Mouse (Mus musculus): ENCODE results near the gene Cd93.

Gene Cd93

DNA sequence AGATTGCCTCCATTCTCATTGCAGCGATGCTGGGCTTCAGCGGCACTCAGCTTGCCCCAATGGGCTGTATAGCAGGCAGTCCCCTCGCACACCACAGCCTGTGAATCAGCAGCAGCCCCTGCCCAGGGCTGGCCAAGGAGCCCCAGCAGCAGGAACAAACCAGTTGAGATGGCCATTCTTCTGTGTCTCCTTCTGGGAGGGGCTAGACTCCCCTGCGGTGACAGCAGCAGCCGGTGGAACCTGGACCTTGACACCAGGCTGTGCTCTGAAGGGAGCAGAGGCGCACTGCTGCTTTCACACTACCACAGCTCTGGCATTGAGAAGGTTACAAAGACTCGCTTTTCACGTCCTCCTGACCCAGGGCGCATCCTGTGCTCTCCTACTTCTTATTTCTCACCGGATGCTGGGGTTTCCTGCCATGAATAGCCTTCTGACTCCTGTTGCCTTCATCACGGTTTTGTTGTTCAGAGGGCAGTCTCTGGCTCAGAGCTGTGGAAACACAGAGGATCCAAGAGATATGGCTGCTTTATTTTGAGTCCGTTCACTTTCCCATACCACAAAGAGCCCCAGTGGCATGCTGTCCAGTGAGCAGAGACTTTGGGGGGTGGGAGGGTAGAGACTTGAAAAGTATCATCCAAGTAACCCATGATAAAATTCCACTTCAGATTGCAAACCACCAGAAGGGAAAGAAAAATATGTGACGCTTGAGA, at the start of gene Cd93:
Cd93 (minus strand) TSS at position 315 of the 710 bp plus-strand sequence.
- DNase-seq: no peak

DNA sequence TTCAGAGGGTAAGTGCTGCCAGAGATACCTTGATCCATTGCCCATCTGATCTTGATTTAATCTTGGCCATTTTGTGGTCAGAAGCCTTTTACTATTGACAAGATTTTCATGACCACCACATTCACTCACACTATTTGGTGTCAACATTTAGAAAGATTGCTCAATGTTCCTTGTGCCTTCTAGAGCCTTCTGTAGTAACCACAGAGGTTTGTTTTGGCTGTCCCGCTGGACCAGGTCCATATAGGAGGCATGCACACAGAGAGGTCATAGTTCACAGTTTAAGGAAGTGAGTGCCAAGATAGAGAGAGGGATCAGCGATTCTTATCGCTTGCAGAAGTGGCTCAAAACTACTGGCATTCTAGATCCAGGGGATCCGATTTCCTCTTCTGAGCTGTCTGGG, 48.7 kb upstream of the Cd93 start:
- DNase-seq: peak; percentile 53

- no peak for DNase-seq
These were observed 46.8 kb upstream of the Cd93 start for GRCm38 (mm10) chr2:148490150-148490549.

DNA sequence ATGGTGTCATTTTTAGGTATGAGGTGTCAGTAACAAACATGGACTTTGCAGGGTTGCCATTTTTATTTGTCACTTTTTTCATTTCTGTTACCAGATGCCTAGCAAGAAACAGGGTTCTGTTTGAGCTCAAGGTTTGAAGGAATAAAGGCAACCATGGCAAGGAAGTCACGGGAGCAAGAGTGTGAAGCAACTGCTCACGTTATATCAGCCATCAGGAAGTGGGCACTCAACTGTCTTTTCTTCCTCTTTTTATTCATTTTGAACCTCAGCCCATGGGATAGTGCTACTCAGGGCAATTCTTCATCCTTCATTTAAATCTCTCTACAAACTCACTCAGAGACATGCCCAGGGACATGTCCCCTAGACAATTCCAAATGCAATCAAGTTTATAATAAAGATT, 45.5 kb upstream of the Cd93 start:
- DNase-seq: no peak

DNA sequence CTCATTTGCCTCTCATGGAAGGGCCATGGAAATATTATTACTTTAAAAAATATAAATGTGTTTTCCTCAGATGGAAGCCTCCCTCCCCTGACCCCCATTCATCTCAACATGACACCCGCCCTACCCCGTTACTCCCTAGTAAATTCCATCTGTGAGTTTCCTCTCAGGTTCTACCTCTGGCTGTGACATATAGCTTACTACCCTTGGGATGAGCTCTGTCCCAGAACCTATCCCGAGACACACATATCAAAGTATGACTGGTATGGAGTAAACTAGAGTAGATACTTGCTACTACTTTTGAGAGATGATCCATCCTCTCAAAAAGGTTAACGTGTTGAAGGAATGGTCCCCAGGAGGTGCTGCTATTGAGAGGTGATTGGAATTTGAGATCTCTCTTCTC, 42.2 kb upstream of the Cd93 start:
- no peak for DNase-seq

DNA sequence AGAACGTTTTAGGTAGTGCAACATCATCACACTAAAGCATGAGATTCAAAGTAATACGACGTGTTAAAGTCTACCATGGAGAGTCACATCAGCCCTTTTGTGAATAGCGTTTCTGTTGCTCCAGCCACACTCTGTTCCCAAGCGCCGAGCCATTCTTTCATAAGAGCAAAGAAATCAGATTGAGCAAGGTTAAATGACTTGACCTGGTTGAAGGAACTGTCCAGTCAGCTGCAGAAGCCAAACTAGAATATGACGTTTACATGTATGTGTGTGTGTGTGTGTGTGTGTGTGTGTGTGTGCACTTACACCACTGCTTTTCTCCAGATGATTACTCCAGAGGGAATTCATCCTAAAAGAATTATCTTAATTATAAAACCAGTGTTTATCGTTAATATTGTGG, 37.0 kb upstream of the Cd93 start:
- DNase-seq: no peak

DNA sequence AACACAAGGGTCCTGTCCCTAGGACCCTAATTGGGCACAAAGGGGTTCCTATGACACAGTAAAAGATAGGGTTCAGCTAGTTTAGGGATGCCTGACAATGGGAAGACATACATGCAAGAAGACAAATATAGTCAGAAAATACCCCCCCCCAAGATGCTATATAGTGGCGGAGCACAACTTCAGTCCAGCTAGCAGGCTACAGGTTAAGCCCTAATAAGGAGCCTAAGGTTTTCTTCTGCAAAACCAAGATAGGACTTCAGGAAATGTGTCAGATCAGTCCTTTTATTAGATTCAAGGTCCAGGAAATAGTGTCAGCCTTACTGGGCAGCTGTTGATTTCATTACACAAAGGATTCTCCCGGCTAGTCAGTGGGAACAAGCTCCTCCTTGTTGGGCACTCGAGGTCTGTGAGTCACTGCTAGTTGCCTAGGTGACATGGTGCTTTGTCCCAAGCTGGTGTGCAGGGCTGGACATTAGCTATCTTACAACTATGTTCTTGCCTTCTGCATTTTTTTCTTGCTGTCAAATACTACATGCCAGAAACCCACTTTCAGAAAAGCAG, 34.9 kb upstream of the Cd93 start:
- peak; percentile 36 for DNase-seq

- no peak for DNase-seq
These were observed 34.0 kb upstream of the Cd93 start for GRCm38 (mm10) chr2:148477346-148477745.

DNA sequence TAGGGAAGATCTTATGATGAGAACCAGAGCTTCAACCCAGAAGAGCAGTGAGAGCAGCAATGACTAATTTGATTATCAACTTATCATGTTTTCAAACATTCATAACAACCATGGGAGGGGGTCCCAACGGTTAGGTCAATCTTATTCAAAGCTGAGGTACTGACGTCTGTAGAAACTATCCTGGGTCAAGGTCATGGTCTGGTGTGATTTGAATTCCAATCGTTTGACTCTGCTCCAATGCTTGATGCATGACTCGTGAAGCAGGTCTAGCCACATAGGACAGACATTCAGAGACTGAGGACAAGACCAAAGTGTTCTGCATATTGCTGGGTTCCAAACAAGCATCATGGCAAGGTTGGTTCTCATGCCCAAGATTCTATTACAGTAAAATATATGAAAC, 33.2 kb upstream of the Cd93 start:
- no peak for DNase-seq

GRCm38 (mm10) chr2:148475879-148476495, 32.6 kb upstream of the Cd93 start:
- DNase-seq: no peak

DNA sequence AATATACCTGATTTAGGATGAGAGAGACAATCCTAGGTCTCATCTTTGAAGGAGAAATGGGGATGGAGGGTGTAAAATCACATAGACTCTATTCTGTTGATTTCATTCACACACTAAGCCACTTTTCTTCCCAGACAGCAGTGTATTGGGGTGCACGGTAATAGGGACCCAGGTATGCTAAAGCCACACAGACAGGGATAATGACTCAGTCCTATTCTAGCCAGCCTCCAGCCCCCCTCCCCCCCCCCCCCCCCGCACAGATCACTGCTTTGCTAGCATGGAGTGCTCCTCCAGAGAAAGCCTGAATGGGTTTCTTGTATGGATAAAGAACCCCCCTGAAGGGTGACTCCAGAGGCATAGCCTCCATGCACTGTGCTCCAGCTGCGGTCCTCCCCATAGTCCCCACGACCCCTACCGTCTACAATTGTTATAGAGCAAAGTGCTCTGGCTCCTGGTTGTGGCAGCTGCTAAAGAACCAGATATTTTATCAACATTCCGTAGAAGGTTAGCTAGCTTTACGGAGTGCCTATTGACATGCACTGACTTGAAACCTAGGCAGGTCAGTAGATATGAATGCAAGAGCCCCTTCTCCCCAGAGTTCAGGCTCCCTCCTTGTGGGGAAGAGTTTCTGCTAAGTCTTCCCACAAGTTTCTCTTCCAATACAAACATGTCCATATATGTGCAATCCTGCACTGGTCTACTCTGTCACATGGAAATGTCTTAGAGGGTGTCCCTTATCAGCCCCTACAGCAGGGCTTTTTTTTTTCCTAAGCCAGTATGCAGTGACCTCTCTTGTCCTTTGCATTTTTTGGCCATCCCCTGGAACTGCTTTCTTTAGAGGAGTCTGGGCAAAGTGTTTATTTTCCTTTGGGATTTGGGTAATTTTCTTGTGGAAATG, 26.2 kb upstream of the Cd93 start:
- DNase-seq: no peak

DNA sequence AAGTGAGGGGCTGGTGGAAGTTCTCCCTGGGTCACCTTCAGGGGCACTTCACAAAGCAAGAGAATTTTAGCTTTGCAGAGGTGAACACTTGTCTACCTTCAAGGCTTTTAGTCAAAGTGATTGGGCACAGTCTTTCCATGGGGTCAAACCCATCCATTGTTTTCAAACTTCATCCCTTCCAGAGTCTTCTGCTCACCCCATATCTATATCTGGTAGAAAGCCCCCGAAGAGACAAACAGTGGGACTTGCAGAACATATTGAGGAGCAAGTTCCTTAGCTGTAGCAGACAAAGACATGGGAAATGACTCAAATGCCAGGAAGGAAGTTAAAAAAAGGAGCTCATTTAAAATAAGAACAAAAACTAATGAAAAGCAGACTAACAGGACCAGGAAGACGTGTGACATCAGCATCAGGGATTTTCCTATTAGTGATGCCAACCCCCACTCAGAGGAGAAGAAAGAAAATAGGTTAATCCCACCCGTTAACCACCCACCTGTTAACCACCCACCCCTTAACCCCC, 24.6 kb upstream of the Cd93 start:
- DNase-seq: no peak

DNA sequence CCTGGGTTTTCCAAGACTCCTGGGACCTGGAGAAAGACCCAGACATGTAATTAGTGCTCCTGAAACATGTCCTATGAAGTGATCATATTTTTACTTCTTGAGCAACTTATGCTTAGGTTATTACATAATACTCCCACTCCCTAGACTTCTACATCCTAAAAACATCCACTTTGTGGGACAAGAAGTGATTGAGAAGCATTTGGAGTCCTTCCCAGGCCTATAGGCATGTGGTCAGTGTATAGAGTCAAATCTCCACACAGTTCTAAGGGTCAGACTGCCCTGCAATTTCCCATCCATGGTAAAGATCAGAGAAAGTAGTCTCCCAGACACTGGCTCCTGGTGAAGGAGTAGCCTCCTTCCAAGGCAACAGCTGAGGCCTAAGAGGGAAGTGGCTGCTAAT, 12.0 kb upstream of the Cd93 start:
- no peak for DNase-seq

DNA sequence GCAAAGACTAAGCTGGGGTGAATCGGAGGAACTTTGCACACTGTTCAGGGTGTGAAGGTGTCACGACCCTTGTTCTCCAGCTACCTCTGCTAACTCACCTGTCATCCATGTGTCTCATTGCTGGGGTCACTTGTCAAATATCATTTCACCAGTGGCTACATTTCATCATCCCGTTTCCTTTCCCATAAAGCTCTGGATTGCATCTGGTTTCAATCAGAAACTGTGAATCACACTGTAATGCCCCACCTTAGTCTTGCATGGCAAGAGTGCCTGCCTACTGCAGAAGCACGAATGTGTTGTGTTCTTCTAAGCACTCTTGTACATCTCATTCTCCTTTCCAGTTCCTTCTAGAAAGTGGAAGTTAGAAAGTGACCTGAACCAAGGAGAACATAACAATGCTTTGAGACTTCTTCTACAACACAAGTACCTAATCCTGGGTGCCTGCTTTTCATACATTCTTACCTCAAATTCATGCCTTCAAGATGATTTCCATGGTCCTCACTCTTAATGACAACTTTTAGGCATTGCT, 10.7 kb upstream of the Cd93 start:
- no peak for DNase-seq

- no peak for DNase-seq
These were observed 9.7 kb upstream of the Cd93 start for GRCm38 (mm10) chr2:148453061-148453460.

- DNase-seq: no peak
These were observed 8.1 kb upstream of the Cd93 start for GRCm38 (mm10) chr2:148451498-148451897.

DNA sequence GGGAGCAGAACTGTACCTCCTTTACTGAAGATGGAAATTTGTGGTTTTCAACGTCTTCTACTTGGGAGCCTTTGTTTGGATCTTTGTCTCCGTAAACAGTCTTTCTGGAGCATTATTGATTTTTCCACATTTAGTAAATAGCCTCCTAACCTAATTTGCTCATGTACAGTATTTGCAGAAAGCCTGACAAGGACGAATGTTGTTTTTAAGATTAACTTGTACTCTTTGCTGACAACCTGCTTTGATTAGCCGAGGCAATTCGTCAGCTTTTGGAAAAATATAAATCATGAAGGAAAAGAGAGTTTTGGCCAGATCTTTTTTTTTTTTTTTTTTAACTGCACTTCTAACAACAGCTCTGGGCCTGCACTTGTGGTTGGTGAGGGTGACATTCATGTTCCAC, 7.3 kb upstream of the Cd93 start:
- DNase-seq: no peak

- DNase-seq: no peak
These were observed 6.3 kb upstream of the Cd93 start for GRCm38 (mm10) chr2:148449659-148450058.

- DNase-seq: no peak
These were observed 3.1 kb upstream of the Cd93 start for GRCm38 (mm10) chr2:148446446-148446845.

GRCm38 (mm10) chr2:148445616-148446015, 2.3 kb upstream of the Cd93 start:
- no peak for DNase-seq

GRCm38 (mm10) chr2:148444472-148444871, 1.1 kb upstream of the Cd93 start:
- DNase-seq: no peak

DNA sequence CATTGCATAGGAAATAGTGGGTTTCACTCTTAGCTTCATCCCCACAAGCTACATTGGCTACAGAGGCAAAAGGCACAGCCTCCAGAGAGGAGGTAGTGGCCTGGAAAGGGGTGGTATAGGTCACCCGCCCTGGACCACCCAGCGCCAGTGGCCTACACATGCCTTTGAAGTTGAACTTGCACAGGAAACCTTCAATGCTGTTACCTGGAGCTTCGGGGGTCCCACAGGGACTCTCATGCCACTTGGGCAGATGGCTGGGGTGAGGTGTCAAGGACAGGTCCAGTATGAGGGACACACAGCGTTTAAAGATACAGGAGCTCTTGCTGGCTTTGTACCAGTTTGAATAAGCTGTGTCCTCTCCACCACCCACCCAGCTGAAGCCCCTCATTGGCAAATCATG, 653 bp downstream of the Cd93 start:
- no peak for DNase-seq

DNA sequence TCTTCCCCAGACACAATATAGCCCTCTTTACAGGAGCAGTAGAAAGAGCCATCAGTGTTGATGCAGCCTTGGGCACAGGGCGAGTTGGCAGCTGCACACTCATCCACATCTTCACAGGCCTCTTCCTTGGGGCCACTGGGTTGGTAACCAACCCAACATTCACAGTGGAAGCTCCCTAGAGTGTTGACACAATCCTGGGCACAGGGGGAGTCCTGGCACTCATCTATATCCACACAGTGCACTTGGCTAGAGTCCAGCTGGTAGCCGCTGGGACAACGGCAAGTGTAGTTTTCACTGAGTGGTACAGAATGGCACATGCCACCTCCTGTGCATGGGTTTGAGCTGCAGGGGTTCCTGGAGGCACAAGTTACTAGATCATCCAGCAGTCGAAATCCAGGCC, 1.2 kb downstream of the Cd93 start:
- DNase-seq: no peak

Measured in layer of hippocampus, adult 9-11 months (tissue).